ENCODE assay signal across 19 mouse cellular contexts in genomic region chr8:125200273-125200863, GRCm38 (mm10).
DNase-seq lines count a peak whose midpoint lies in the region; ATAC-seq and TF ChIP-seq lines count a peak whose summit lies in the region.
"Had no signal": no experiment of that assay in that cellular context is flagged by ENCODE, and none has a peak within 500 bp of the region (broad histone marks: within the 10 kb centered on the region; RNA-seq: fewer than 3 reads in every experiment).

No protein-coding gene starts in this region.

- ATAC-seq in heart, postnatal 0 days (ENCODE audit: insufficient read depth, low read depth) = no peak
- ATAC-seq in kidney, embryonic 16.5 days (ENCODE audit: low FRiP score, low TSS enrichment) = peak; percentile 75
- 0 out of 2 replicates have a peak, but pooled peaks have one; percentile 24 for ATAC-seq in neural tube, embryonic 14.5 days (ENCODE audit: low read depth)
- ATAC-seq: activated CD4-positive, CD25-positive, alpha-beta regulatory T cell, adult 4 months; Patski had no signal

- H3K4me2 ChIP-seq in heart, postnatal 0 days (ENCODE audit: low read depth, low read length) = no peak overlapping the region
- H3K4me2 ChIP-seq in kidney, embryonic 16.5 days (replicated peaks; ENCODE audit: low read depth, low read length) = no peak overlapping the region
- no peak overlapping the region for H3K4me2 ChIP-seq in neural tube, embryonic 14.5 days (ENCODE audit: low read depth, low read length)
- H3K4me2 ChIP-seq: lung, embryonic 14.5 days; midbrain, embryonic 12.5 days had no signal

- no peak for DNase-seq in heart, postnatal 0 days (ENCODE audit: low spot score)
- no peak for DNase-seq in heart, adult 9 months (ENCODE audit: low spot score in 2 of 2)
- DNase-seq in kidney, postnatal 36 days = no peak
- peak; percentile 59 for DNase-seq in retina, postnatal 1 day
- no peak for DNase-seq in retina, embryonic 14.5 days (ENCODE audit: low spot score)
- DNase-seq in thymus, adult 2 months = no peak
- DNase-seq: adrenal gland, postnatal 14 days; cerebellum, adult 9-11 months; gastrocnemius, postnatal 14 days; layer of hippocampus, postnatal 36 days; lung, embryonic 14.5 days; lung, postnatal 4 days; thymus, postnatal 36 days had no signal

- no peak for TF ChIP-seq POLR2A in thymus, adult 2 months (IDR thresholded peaks at IDR 0.05; ENCODE audit: control insufficient read depth, extremely low read depth, insufficient read depth, low read length, poor library complexity)

- TF ChIP-seq EP300 in heart, postnatal 0 days (IDR thresholded peaks at IDR 0.05; ENCODE audit: low read depth) = no peak

- peak overlapping the region; percentile 79; the same call in 1 of the 2 replicates for H3K27ac ChIP-seq in heart, postnatal 0 days (ENCODE audit: low read depth)
- peak overlapping the region; percentile 80 for H3K27ac ChIP-seq in kidney, embryonic 16.5 days (ENCODE audit: low read length)
- H3K27ac ChIP-seq in neural tube, embryonic 14.5 days (ENCODE audit: low read depth, low read length) = no peak overlapping the region
- no peak overlapping the region for H3K27ac ChIP-seq in thymus, adult 2 months (ENCODE audit: control insufficient read depth, insufficient read depth, low read length)
- H3K27ac ChIP-seq: midbrain, embryonic 12.5 days; stomach, postnatal 0 days had no signal

- no peak overlapping the region for H3K4me3 ChIP-seq in heart, postnatal 0 days (ENCODE audit: low read depth, low read length)
- H3K4me3 ChIP-seq in kidney, embryonic 16.5 days (ENCODE audit: low read length) = no peak overlapping the region
- no peak overlapping the region for H3K4me3 ChIP-seq in neural tube, embryonic 14.5 days (ENCODE audit: low read depth, low read length)
- H3K4me3 ChIP-seq in thymus, adult 2 months (ENCODE audit: control insufficient read depth, insufficient read depth, low read length) = no peak overlapping the region
- H3K4me3 ChIP-seq: midbrain, embryonic 12.5 days had no signal

- no peaks in the 10 kb centered on the region for H3K36me3 ChIP-seq in heart, postnatal 0 days (replicated peaks; ENCODE audit: control insufficient read depth, insufficient read depth, low read length)
- no peaks in the 10 kb centered on the region for H3K36me3 ChIP-seq in kidney, embryonic 16.5 days (ENCODE audit: insufficient read depth, low read length)
- H3K36me3 ChIP-seq in neural tube, embryonic 14.5 days (ENCODE audit: control insufficient read depth, insufficient read depth, low read length) = no peaks in the 10 kb centered on the region
- no peaks in the 10 kb centered on the region for H3K36me3 ChIP-seq in thymus, adult 2 months (ENCODE audit: control insufficient read depth, insufficient read depth, low read length)
- H3K36me3 ChIP-seq: midbrain, embryonic 12.5 days had no signal

- H3K27me3 ChIP-seq in heart, postnatal 0 days (ENCODE audit: control insufficient read depth, insufficient read depth, low read length) = no peaks in the 10 kb centered on the region
- no peaks in the 10 kb centered on the region for H3K27me3 ChIP-seq in kidney, embryonic 16.5 days (ENCODE audit: insufficient read depth, low read length)
- no peaks in the 10 kb centered on the region for H3K27me3 ChIP-seq in neural tube, embryonic 14.5 days (ENCODE audit: control insufficient read depth, insufficient read depth, low read length)
- no peaks in the 10 kb centered on the region for H3K27me3 ChIP-seq in thymus, adult 2 months (ENCODE audit: control insufficient read depth, insufficient read depth, low read length)

- peaks cover 46% of the 10 kb centered on the region for H3K4me1 ChIP-seq in heart, postnatal 0 days (ENCODE audit: control insufficient read depth, insufficient read depth)
- peaks cover 54% of the 10 kb centered on the region for H3K4me1 ChIP-seq in kidney, embryonic 16.5 days (ENCODE audit: insufficient read depth, low read length)
- no peaks in the 10 kb centered on the region; the same call in 1 of the 2 replicates for H3K4me1 ChIP-seq in neural tube, embryonic 14.5 days (ENCODE audit: control insufficient read depth, insufficient read depth, low read length)
- no peaks in the 10 kb centered on the region for H3K4me1 ChIP-seq in thymus, adult 2 months (replicated peaks; ENCODE audit: control insufficient read depth, insufficient read depth, low read length)

- 81% methylated on average over 13 of the region's 13 CpGs for WGBS in heart, postnatal 0 days
- 36% methylated on average over 13 of the region's 13 CpGs for WGBS in kidney, embryonic 16.5 days
- 66% methylated on average over 13 of the region's 13 CpGs for WGBS in neural tube, embryonic 14.5 days
- 95% methylated on average over 13 of the region's 13 CpGs for WGBS in thymus, adult 2 months

- no peaks in the 10 kb centered on the region for H3K9me3 ChIP-seq in heart, postnatal 0 days (replicated peaks; ENCODE audit: control insufficient read depth, low read length)
- H3K9me3 ChIP-seq in kidney, embryonic 16.5 days (ENCODE audit: low read length) = no peaks in the 10 kb centered on the region
- H3K9me3 ChIP-seq in neural tube, embryonic 14.5 days (ENCODE audit: control insufficient read depth, low read length) = no peaks in the 10 kb centered on the region
- H3K9me3 ChIP-seq: midbrain, embryonic 12.5 days had no signal

- TF ChIP-seq CTCF in heart, postnatal 0 days (IDR thresholded peaks at IDR 0.05; ENCODE audit: low read depth) = no peak
- no peak for TF ChIP-seq CTCF in thymus, adult 2 months (IDR thresholded peaks at IDR 0.05; ENCODE audit: borderline replicate concordance, control insufficient read depth, extremely low read depth, insufficient read depth, low read length, poor library complexity)

- no peak overlapping the region for H3K9ac ChIP-seq in heart, postnatal 0 days (replicated peaks; ENCODE audit: low read depth, low read length)
- H3K9ac ChIP-seq in kidney, embryonic 16.5 days (replicated peaks; ENCODE audit: low read length) = 0 out of 2 replicates have a peak overlapping the region, but pooled peaks have one; percentile 5
- no peak overlapping the region for H3K9ac ChIP-seq in neural tube, embryonic 14.5 days (replicated peaks; ENCODE audit: low read depth, low read length)
- H3K9ac ChIP-seq: lung, embryonic 14.5 days; midbrain, embryonic 12.5 days had no signal

Comparison
In these comparisons a context has a peak if more than half of its experiments do, and no peak if none do; other contexts are left out.
1. H3K27ac ChIP-seq: peak in heart, postnatal 0 days (single experiment) and kidney, embryonic 16.5 days (single experiment); none in neural tube, embryonic 14.5 days (single experiment) and thymus, adult 2 months (single experiment).